Mouse (Mus musculus): ENCODE measurements around the gene Snx15. TPM values are rescaled to one million over a fixed set of nuclear protein-coding genes. Genes with fewer than 3 reads are reported as not detected.

Gene Snx15
- polyA plus RNA-seq, 1 experiment = 138 TPM

DNA sequence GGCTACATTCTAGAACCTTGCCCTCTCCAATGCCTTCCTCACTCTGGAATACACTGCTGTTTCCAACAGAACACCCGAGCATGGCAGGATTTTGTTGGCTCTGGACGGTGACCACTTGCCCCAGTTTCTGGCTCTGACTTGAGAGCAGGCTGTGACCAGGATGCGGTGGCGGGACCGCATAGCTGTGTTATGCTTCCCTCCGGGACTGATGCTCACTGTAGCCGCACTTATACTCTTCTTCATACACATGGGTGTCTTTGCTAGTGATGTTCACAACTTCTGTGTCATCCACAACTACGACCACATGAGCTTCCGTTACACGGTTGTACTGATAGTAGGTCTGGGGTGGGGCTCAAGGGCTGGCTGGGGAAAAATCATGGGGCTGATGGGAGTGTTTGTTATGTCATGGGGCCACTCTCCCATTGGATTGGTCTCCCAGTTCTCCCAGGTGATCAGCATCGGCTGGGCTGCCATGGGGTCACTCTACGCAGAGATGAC is 48.1 kb downstream of the Snx15 start, which contains the start of gene Tmem262:
Tmem262 (plus strand) TSS at position 51 of the 498 bp plus-strand sequence.
- TF ChIP-seq FLI1 (IDR thresholded peaks at IDR 0.05; ENCODE audit: low read length) = no peak
- TF ChIP-seq GATA1 (IDR thresholded peaks at IDR 0.05; ENCODE audit: borderline replicate concordance, low read length) = no peak
- peaks cover 54% of the 10 kb centered on the region for H3K36me3 ChIP-seq (replicated peaks; ENCODE audit: low read length)
- no peak within 1 kb of the TSS for H3K4me3 ChIP-seq (replicated peaks)
- H3K4me1 ChIP-seq = peaks cover 55% of the 10 kb centered on the region
- H3K27me3 ChIP-seq (replicated peaks) = no peaks in the 10 kb centered on the region
- H3K9me3 ChIP-seq = no peaks in the 10 kb centered on the region

GRCm38 (mm10) chr19:6076564-6077393 is 51.3 kb downstream of the Snx15 start, which contains the start of gene Vps51:
Gene Vps51 (minus strand): TSS chr19:6077231.
- Histone ChIP-seq H3K36me3 (replicated peaks; ENCODE audit: low read length) (peaks cover 61% of the 10 kb centered on the region), H3K4me3 (replicated peaks) (peak within 1 kb of the TSS; percentile 97), H3K4me1 (peaks cover 38% of the 10 kb centered on the region), H3K9me3 (no peaks in the 10 kb centered on the region), H3K27me3 (replicated peaks) (no peaks in the 10 kb centered on the region)
- TF ChIP-seq FLI1 (IDR thresholded peaks at IDR 0.05; ENCODE audit: low read length) (no peak), GATA1 (IDR thresholded peaks at IDR 0.05; ENCODE audit: borderline replicate concordance, low read length) (no peak)

- TF ChIP-seq GATA1 (IDR thresholded peaks at IDR 0.05; ENCODE audit: borderline replicate concordance, low read length) (no peak), FLI1 (IDR thresholded peaks at IDR 0.05; ENCODE audit: low read length) (no peak)
- H3K36me3 ChIP-seq (replicated peaks; ENCODE audit: low read length) = peaks cover 67% of the 10 kb centered on the region
- peaks cover 44% of the 10 kb centered on the region for H3K4me1 ChIP-seq
- H3K4me3 ChIP-seq (replicated peaks) = peak overlapping the region; percentile 47
- no peaks in the 10 kb centered on the region for H3K27me3 ChIP-seq (replicated peaks)
- no peaks in the 10 kb centered on the region for H3K9me3 ChIP-seq
Measured at GRCm38 (mm10) chr19:6073889-6074288, 54.2 kb downstream of the Snx15 start.

GRCm38 (mm10) chr19:6071261-6071660 is 56.8 kb downstream of the Snx15 start:
- Histone ChIP-seq H3K4me1 (peaks cover 51% of the 10 kb centered on the region), H3K27me3 (replicated peaks) (no peaks in the 10 kb centered on the region), H3K4me3 (replicated peaks) (no peak overlapping the region), H3K36me3 (replicated peaks; ENCODE audit: low read length) (peaks cover 78% of the 10 kb centered on the region), H3K9me3 (no peaks in the 10 kb centered on the region)
- no peak for TF ChIP-seq FLI1 (IDR thresholded peaks at IDR 0.05; ENCODE audit: low read length)
- TF ChIP-seq GATA1 (IDR thresholded peaks at IDR 0.05; ENCODE audit: borderline replicate concordance, low read length) = no peak

DNA sequence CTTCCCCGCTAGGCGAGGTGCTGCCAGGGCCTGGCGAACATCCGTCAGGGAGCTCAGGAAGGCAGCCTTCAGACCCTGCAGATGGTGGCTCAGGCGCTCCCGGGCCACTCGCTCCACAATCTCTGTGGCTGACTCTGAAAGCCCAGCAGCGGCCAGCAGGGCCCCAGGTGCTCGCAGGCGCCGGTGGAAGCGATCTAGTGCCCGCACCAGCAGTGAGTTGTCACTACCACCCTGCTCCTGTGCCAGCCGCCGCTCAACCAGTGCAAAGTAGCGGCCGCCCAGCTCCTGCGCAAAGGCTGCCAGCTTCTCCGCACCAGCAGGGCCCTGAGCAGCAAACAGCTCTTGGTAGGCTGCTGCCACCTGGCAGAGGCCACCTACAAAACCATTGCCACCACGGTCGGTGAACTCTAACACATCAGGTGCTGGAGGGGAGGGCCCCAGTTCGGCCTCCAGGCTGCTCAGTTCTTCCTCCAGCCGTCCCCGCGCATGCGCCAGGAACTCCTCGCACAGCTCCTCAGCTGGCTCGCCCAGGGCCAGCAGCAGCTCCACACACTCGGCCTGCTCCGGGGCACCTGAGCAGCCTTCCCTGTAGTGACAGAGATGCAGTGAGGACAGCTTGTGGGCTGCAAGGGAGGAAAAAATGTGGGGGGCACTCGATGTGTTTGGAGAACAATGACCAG is 57.4 kb downstream of the Snx15 start:
- TF ChIP-seq GATA1 (IDR thresholded peaks at IDR 0.05; ENCODE audit: borderline replicate concordance, low read length) = no peak
- no peak for TF ChIP-seq FLI1 (IDR thresholded peaks at IDR 0.05; ENCODE audit: low read length)
- Histone ChIP-seq H3K9me3 (no peaks in the 10 kb centered on the region), H3K27me3 (replicated peaks) (no peaks in the 10 kb centered on the region), H3K4me1 (peaks cover 50% of the 10 kb centered on the region), H3K4me3 (replicated peaks) (no peak overlapping the region), H3K36me3 (replicated peaks; ENCODE audit: low read length) (peaks cover 76% of the 10 kb centered on the region)

GRCm38 (mm10) chr19:6069851-6070250 is 58.3 kb downstream of the Snx15 start:
- H3K27me3 ChIP-seq (replicated peaks) = no peaks in the 10 kb centered on the region
- no peaks in the 10 kb centered on the region for H3K9me3 ChIP-seq
- TF ChIP-seq GATA1 (IDR thresholded peaks at IDR 0.05; ENCODE audit: borderline replicate concordance, low read length) (no peak), FLI1 (IDR thresholded peaks at IDR 0.05; ENCODE audit: low read length) (no peak)
- peaks cover 44% of the 10 kb centered on the region for H3K4me1 ChIP-seq
- H3K4me3 ChIP-seq (replicated peaks) = peak overlapping the region; percentile 26
- peaks cover 71% of the 10 kb centered on the region for H3K36me3 ChIP-seq (replicated peaks; ENCODE audit: low read length)

Other genes starting within 250 kb of the Snx15 start
- 0.57 and 1.3 TPM in 2 replicates for gene Tigd3, start 234.2 kb downstream of the Snx15 start, polyA plus RNA-seq (2012; ENCODE audit: insufficient read depth, low replicate concordance)
- 23.0 and 44.7 TPM in 2 replicates for gene Dpf2, start 215.3 kb downstream of the Snx15 start, polyA plus RNA-seq (2012; ENCODE audit: insufficient read depth, low replicate concordance)
- gene Cdc42ep2, start 203.5 kb downstream of the Snx15 start, polyA plus RNA-seq (2012; ENCODE audit: insufficient read depth, low replicate concordance) = 4.4 and 15.7 TPM in 2 replicates
- 11.0 and 14.1 TPM in 2 replicates for gene Pola2, start 164.1 kb downstream of the Snx15 start, polyA plus RNA-seq (2012; ENCODE audit: insufficient read depth, low replicate concordance)
- not detected in 2 replicates for gene Slc22a20, start 142.2 kb downstream of the Snx15 start, polyA plus RNA-seq (2012; ENCODE audit: insufficient read depth, low replicate concordance)
- gene Capn1, start 112.4 kb downstream of the Snx15 start, polyA plus RNA-seq (2012; ENCODE audit: insufficient read depth, low replicate concordance) = 66.2 and 91.7 TPM in 2 replicates
- 129 and 202 TPM in 2 replicates for gene Syvn1, start 81.7 kb downstream of the Snx15 start, polyA plus RNA-seq (2012; ENCODE audit: insufficient read depth, low replicate concordance)
- 19.0 and 54.3 TPM in 2 replicates for gene Mrpl49, start 70.5 kb downstream of the Snx15 start, polyA plus RNA-seq (2012; ENCODE audit: insufficient read depth, low replicate concordance)
- 3,425 and 5,919 TPM in 2 replicates for gene Fau, start 70.5 kb downstream of the Snx15 start, polyA plus RNA-seq (2012; ENCODE audit: insufficient read depth, low replicate concordance)
- gene Znhit2, start 67.1 kb downstream of the Snx15 start, polyA plus RNA-seq (2012; ENCODE audit: insufficient read depth, low replicate concordance) = 39.7 and 64.8 TPM in 2 replicates
- 26.1 and 59.5 TPM in 2 replicates for gene Tm7sf2, start 59.9 kb downstream of the Snx15 start, polyA plus RNA-seq (2012; ENCODE audit: insufficient read depth, low replicate concordance)
- gene Vps51, start 51.1 kb downstream of the Snx15 start, polyA plus RNA-seq (2012; ENCODE audit: insufficient read depth, low replicate concordance) = 23.5 and 35.2 TPM in 2 replicates
- not detected in 2 replicates for gene Tmem262, start 48.3 kb downstream of the Snx15 start, polyA plus RNA-seq (2012; ENCODE audit: insufficient read depth, low replicate concordance)
- gene Gm28374, start 46.0 kb downstream of the Snx15 start, polyA plus RNA-seq (2012; ENCODE audit: insufficient read depth, low replicate concordance) = not detected in 2 replicates
- gene Zfpl1, start 43.3 kb downstream of the Snx15 start, polyA plus RNA-seq (2012; ENCODE audit: insufficient read depth, low replicate concordance) = 88.5 and 121 TPM in 2 replicates
- gene Cdca5, start 43.3 kb downstream of the Snx15 start, polyA plus RNA-seq (2012; ENCODE audit: insufficient read depth, low replicate concordance) = 2.6 TPM in 1 of 2 replicates, not detected in the other
- 1.5 and 3.1 TPM in 2 replicates for gene AC131692.1, start 33.9 kb downstream of the Snx15 start, polyA plus RNA-seq (2012; ENCODE audit: insufficient read depth, low replicate concordance)
- gene Naaladl1, start 22.5 kb downstream of the Snx15 start, polyA plus RNA-seq (2012; ENCODE audit: insufficient read depth, low replicate concordance) = 0.30 TPM in 1 of 2 replicates, not detected in the other
- 66.7 and 124 TPM in 2 replicates for gene Sac3d1, start 9.7 kb downstream of the Snx15 start, polyA plus RNA-seq (2012; ENCODE audit: insufficient read depth, low replicate concordance)
- 1.7 and 3.7 TPM in 2 replicates for gene Batf2, start 12.7 kb upstream of the Snx15 start, polyA plus RNA-seq (2012; ENCODE audit: insufficient read depth, low replicate concordance)
- 46.0 and 68.7 TPM in 2 replicates for gene Arl2, start 13.2 kb upstream of the Snx15 start, polyA plus RNA-seq (2012; ENCODE audit: insufficient read depth, low replicate concordance)
- gene Majin, start 56.1 kb upstream of the Snx15 start, polyA plus RNA-seq (2012; ENCODE audit: insufficient read depth, low replicate concordance) = not detected in 2 replicates
- gene Gpha2, start 98.1 kb upstream of the Snx15 start, polyA plus RNA-seq (2012; ENCODE audit: insufficient read depth, low replicate concordance) = not detected in 2 replicates
- 26.0 and 29.6 TPM in 2 replicates for gene Ppp2r5b, start 107.6 kb upstream of the Snx15 start, polyA plus RNA-seq (2012; ENCODE audit: insufficient read depth, low replicate concordance)
- gene Atg2a, start 113.4 kb upstream of the Snx15 start, polyA plus RNA-seq (2012; ENCODE audit: insufficient read depth, low replicate concordance) = 34.7 and 62.6 TPM in 2 replicates
- 474 and 728 TPM in 2 replicates for gene Ehd1, start 148.4 kb upstream of the Snx15 start, polyA plus RNA-seq (2012; ENCODE audit: insufficient read depth, low replicate concordance)
- gene Cdc42bpg, start 178.2 kb upstream of the Snx15 start, polyA plus RNA-seq (2012; ENCODE audit: insufficient read depth, low replicate concordance) = 4.8 and 6.6 TPM in 2 replicates
- gene Men1, start 206.7 kb upstream of the Snx15 start, polyA plus RNA-seq (2012; ENCODE audit: insufficient read depth, low replicate concordance) = 70.2 and 174 TPM in 2 replicates
- 9.3 and 21.8 TPM in 2 replicates for gene Map4k2, start 212.8 kb upstream of the Snx15 start, polyA plus RNA-seq (2012; ENCODE audit: insufficient read depth, low replicate concordance)
- gene Sf1, start 235.4 kb upstream of the Snx15 start, polyA plus RNA-seq (2012; ENCODE audit: insufficient read depth, low replicate concordance) = 1,025 and 2,643 TPM in 2 replicates